Mouse (Mus musculus): ENCODE results near the gene AL731706.2. TPM values are rescaled to one million over a fixed set of nuclear protein-coding genes. Genes with fewer than 3 reads are reported as not detected.
"Not testable (repeated sequence)": the region's sequence is repeated elsewhere in the genome, so short reads cannot be mapped to it uniquely, and the experiment has no call there.

The AL731706.2 gene
- total and polyA plus RNA-seq, 3 experiments, result 8.3 to 75.9 TPM; not detected in 1

GRCm38 (mm10) chr2:136890716-136891067 is 5.2 kb upstream of the AL731706.2 start:
- H3K4me3 ChIP-seq (replicated peaks in 1 of 3; ENCODE audit: low read depth in 2 of 3, low read length in 2 of 3, poor library complexity in 1 of 3), result peak overlapping the region; percentile 73 to 82 (median 82)
- H3K9me3 ChIP-seq (replicated peaks; ENCODE audit: low read length); H3K27me3 ChIP-seq (replicated peaks); dilution Hi-C loops (cut with MboI; ENCODE audit: extremely low pct_ligation_motif_present, extremely low pct_unique_long_range_greater_than_20kb, low sequenced_read_pairs); in situ Hi-C loops (cut with MboI; ENCODE audit: low pct_ligation_motif_present, low pct_unique_long_range_greater_than_20kb, low sequenced_read_pairs): not testable (repeated sequence)
- peak overlapping the region; percentile 58 for H3K27ac ChIP-seq (ENCODE audit: insufficient read depth, low read depth)
- peak; percentile 80 for DNase-seq (ENCODE audit: extremely low read depth)
- peaks cover 0 to 11% of the 10 kb centered on the region in 2 experiments for H3K36me3 ChIP-seq (replicated peaks in 1 of 2; ENCODE audit: control insufficient read depth in 1 of 2, insufficient read depth in 1 of 2, low read length in 1 of 2)
- H3K4me2 ChIP-seq (ENCODE audit: insufficient read depth, low read depth, poor library complexity, severe bottlenecking), result peak overlapping the region; percentile 82
- peaks cover 0 to 43% of the 10 kb centered on the region in 2 experiments; a peak in 2 of 4 replicates for H3K4me1 ChIP-seq (ENCODE audit: control insufficient read depth in 1 of 2, insufficient read depth in 2 of 2)
- peak; percentile 74 for TF ChIP-seq MXI1 (IDR thresholded peaks at IDR 0.05; ENCODE audit: low read depth, low read length)
- TF ChIP-seq SIN3A (IDR thresholded peaks at IDR 0.05; ENCODE audit: low read length), result peak; percentile 56; the same call in 1 of the 2 replicates
- TF ChIP-seq CHD1 (IDR thresholded peaks at IDR 0.05; ENCODE audit: low read depth, low read length), result 0 out of 2 replicates have a peak, but pooled peaks have one; percentile 28
- TF ChIP-seq TBP (conservative IDR thresholded peaks at IDR 0.05; ENCODE audit: low read depth, low read length), result 0 out of 2 replicates have a peak, but pooled peaks have one; percentile 15
- TF ChIP-seq E2F4 (IDR thresholded peaks at IDR 0.05; ENCODE audit: insufficient replicate concordance, low read depth, low read length), result peak; percentile 48; the same call in 1 of the 2 replicates
- H3K79me2 ChIP-seq (replicated peaks; ENCODE audit: control insufficient read depth, extremely low read depth, insufficient read depth, poor library complexity, severe bottlenecking), result peaks cover 15% of the 10 kb centered on the region
- peak overlapping the region; percentile 69; the same call in 1 of the 2 replicates for H3K9ac ChIP-seq (ENCODE audit: insufficient read depth, low read depth)

GRCm38 (mm10) chr2:136886846-136887245 is 1.4 kb upstream of the AL731706.2 start:
- Histone ChIP-seq H3K9ac (ENCODE audit: insufficient read depth, low read depth) (no peak overlapping the region), H3K79me2 (replicated peaks; ENCODE audit: control insufficient read depth, extremely low read depth, insufficient read depth, poor library complexity, severe bottlenecking) (peaks cover 12% of the 10 kb centered on the region), H3K4me1 (ENCODE audit: control insufficient read depth in 1 of 2, insufficient read depth in 2 of 2) (peaks cover 0 to 25% of the 10 kb centered on the region in 2 experiments; a peak in 2 of 4 replicates), H3K36me3 (replicated peaks in 1 of 2; ENCODE audit: control insufficient read depth in 1 of 2, insufficient read depth in 1 of 2, low read length in 1 of 2) (peaks cover 7 to 42% of the 10 kb centered on the region in 2 experiments), H3K27me3 (replicated peaks) (no peaks in the 10 kb centered on the region), H3K4me2 (ENCODE audit: insufficient read depth, low read depth, poor library complexity, severe bottlenecking) (no peak overlapping the region), H3K27ac (ENCODE audit: insufficient read depth, low read depth) (no peak overlapping the region), H3K9me3 (replicated peaks; ENCODE audit: low read length) (no peaks in the 10 kb centered on the region), H3K4me3 (replicated peaks in 1 of 3; ENCODE audit: low read depth in 2 of 3, low read length in 2 of 3, poor library complexity in 1 of 3) (no peak overlapping the region)
- in situ Hi-C loops (cut with MboI; ENCODE audit: low pct_ligation_motif_present, low pct_unique_long_range_greater_than_20kb, low sequenced_read_pairs) (no loop called here), dilution Hi-C loops (cut with MboI; ENCODE audit: extremely low pct_ligation_motif_present, extremely low pct_unique_long_range_greater_than_20kb, low sequenced_read_pairs) (no loop called here)
- peak; percentile 14 for DNase-seq (ENCODE audit: extremely low read depth)
- TF ChIP-seq RAD21 (IDR thresholded peaks at IDR 0.05; ENCODE audit: low read depth, low read length) (peak; percentile 26), BHLHE40 (IDR thresholded peaks at IDR 0.05; ENCODE audit: low read depth, low read length) (no peak), SMC3 (IDR thresholded peaks at IDR 0.05; ENCODE audit: low read depth, low read length) (peak; percentile 40), MYC (IDR thresholded peaks at IDR 0.05; ENCODE audit: low read depth, low read length) (no peak), IRF4 (IDR thresholded peaks at IDR 0.05; ENCODE audit: low read depth, low read length) (no peak), CTCF (conservative IDR thresholded peaks at IDR 0.05 in 1 of 2, IDR thresholded peaks at IDR 0.05 in 1 of 2; ENCODE audit: low read depth in 2 of 2, low read length in 2 of 2) (peak in 1 of 2 experiments; percentile 52; a peak in 2 of 4 replicates), GABPA (IDR thresholded peaks at IDR 0.05; ENCODE audit: insufficient replicate concordance, low read depth, low read length) (no peak), USF2 (conservative IDR thresholded peaks at IDR 0.05; ENCODE audit: low read depth, low read length) (no peak), MEF2A (IDR thresholded peaks at IDR 0.05; ENCODE audit: borderline replicate concordance, low read depth, low read length) (no peak), CHD2 (IDR thresholded peaks at IDR 0.05; ENCODE audit: low read length) (no peak), JUN (IDR thresholded peaks at IDR 0.05; ENCODE audit: insufficient read depth, low read depth, low read length) (no peak), POLR2AphosphoS2 (IDR thresholded peaks at IDR 0.05; ENCODE audit: low read depth, low read length) (no peak), MAX (IDR thresholded peaks at IDR 0.05; ENCODE audit: low read length) (no peak), MXI1 (IDR thresholded peaks at IDR 0.05; ENCODE audit: low read depth, low read length) (no peak)
